Mouse (Mus musculus): ENCODE results near the gene Snx20. TPM values are rescaled to one million over a fixed set of nuclear protein-coding genes. Genes with fewer than 3 reads are reported as not detected.

The Snx20 gene
- polyA plus RNA-seq, 1 experiment from 2014 or later, result 0.81 TPM

- H3K27ac ChIP-seq (replicated peaks), result no peak overlapping the region
- no peak overlapping the region for H3K4me2 ChIP-seq (replicated peaks)
- H3K4me1 ChIP-seq, result 0 out of 2 replicates have a peak, but pooled peaks cover 2% of the 10 kb centered on the region
- H3K9ac ChIP-seq (replicated peaks), result no peak overlapping the region
- 72% methylated on average over 5 of the region's 5 CpGs for WGBS
- H3K36me3 ChIP-seq, result no peaks in the 10 kb centered on the region
- H3K9me3 ChIP-seq, result no peaks in the 10 kb centered on the region
- ATAC-seq (replicated peaks), result 0 out of 2 replicates have a peak, but pooled peaks have one; percentile 8
- H3K27me3 ChIP-seq, result peaks cover 5% of the 10 kb centered on the region; the same call in 1 of the 2 replicates
- H3K4me3 ChIP-seq, result no peak overlapping the region
Observed at GRCm38 (mm10) chr8:88620931-88621330, 15.0 kb downstream of the Snx20 start.

DNA sequence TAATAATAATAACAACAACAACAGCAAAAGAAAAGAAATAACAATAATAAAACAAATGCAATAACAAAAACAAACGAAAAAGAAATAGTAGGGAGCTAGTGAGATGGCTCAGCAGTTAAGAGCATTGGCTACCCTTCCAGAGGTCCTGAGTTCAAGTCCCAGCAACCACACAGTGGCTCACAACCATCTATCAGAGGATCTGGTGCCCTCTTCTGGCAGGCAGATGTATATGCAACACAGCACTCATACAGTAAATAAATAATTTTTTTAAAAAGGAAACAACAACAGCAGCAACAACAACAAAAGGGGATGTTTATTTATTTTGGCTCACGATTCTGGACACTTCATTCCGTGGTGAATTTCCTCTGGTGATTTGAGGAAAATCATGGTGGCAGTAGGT lies 16.4 kb downstream of the Snx20 start:
- Histone ChIP-seq H3K36me3 (no peaks in the 10 kb centered on the region), H3K27me3 (0 out of 2 replicates have a peak, but pooled peaks cover 4% of the 10 kb centered on the region), H3K4me2 (replicated peaks) (no peak overlapping the region), H3K4me1 (0 out of 2 replicates have a peak, but pooled peaks cover 2% of the 10 kb centered on the region), H3K27ac (replicated peaks) (no peak overlapping the region), H3K4me3 (no peak overlapping the region), H3K9ac (replicated peaks) (no peak overlapping the region), H3K9me3 (no peaks in the 10 kb centered on the region)
- WGBS, result 79% methylated on average over 3 of the region's 3 CpGs
- no peak for ATAC-seq (replicated peaks)

GRCm38 (mm10) chr8:88618612-88619011 lies 17.3 kb downstream of the Snx20 start:
- WGBS, result 88% methylated on average over 5 of the region's 5 CpGs
- H3K36me3 ChIP-seq, result no peaks in the 10 kb centered on the region
- no peak for ATAC-seq (replicated peaks)

GRCm38 (mm10) chr8:88614981-88615380 lies 20.9 kb downstream of the Snx20 start:
- H3K9ac ChIP-seq (replicated peaks), result no peak overlapping the region
- no peak for ATAC-seq (replicated peaks)

More at GRCm38 (mm10) chr8:88618612-88619011, 17.3 kb downstream of the Snx20 start:
- H3K4me3 ChIP-seq, result no peak overlapping the region
- 0 out of 2 replicates have a peak, but pooled peaks cover 2% of the 10 kb centered on the region for H3K4me1 ChIP-seq
- no peaks in the 10 kb centered on the region for H3K9me3 ChIP-seq
- no peak overlapping the region for H3K4me2 ChIP-seq (replicated peaks)
- 0 out of 2 replicates have a peak, but pooled peaks cover 4% of the 10 kb centered on the region for H3K27me3 ChIP-seq
- no peak overlapping the region for H3K9ac ChIP-seq (replicated peaks)
- H3K27ac ChIP-seq (replicated peaks), result no peak overlapping the region

DNA sequence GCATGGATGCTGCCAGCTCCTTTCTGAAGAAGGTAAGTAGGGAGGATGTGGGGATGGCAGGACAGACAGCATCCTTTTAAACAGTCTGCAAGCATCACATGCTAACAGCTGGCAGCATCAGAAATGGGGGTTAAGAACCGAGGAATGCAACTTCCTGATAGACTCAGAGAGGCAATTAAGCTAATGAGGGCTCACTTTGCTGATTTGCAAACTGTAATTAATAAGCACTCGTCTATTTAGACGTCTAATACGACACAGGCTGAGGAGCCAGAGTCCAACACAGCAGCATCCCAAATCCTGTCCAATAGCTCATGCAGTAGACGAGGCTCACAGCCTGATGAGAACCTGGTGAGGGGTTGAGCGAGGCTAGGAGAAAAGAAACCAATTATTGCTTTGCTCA lies 25.7 kb downstream of the Snx20 start:
- H3K27ac ChIP-seq (replicated peaks), result no peak overlapping the region
- H3K4me3 ChIP-seq, result no peak overlapping the region
- no peak for ATAC-seq (replicated peaks)
- H3K4me2 ChIP-seq (replicated peaks), result no peak overlapping the region
- H3K9me3 ChIP-seq, result no peaks in the 10 kb centered on the region
- H3K27me3 ChIP-seq, result no peaks in the 10 kb centered on the region; the same call in 1 of the 2 replicates
- H3K4me1 ChIP-seq, result peaks cover 13% of the 10 kb centered on the region
- H3K9ac ChIP-seq (replicated peaks), result no peak overlapping the region
- H3K36me3 ChIP-seq, result no peaks in the 10 kb centered on the region
- 24% methylated on average over 6 of the region's 6 CpGs for WGBS

More at GRCm38 (mm10) chr8:88614981-88615380, 20.9 kb downstream of the Snx20 start:
- Histone ChIP-seq H3K4me1 (peaks cover 7% of the 10 kb centered on the region), H3K4me3 (no peak overlapping the region), H3K4me2 (replicated peaks) (no peak overlapping the region), H3K27me3 (peaks cover under 1% of the 10 kb centered on the region; the same call in 1 of the 2 replicates), H3K36me3 (no peaks in the 10 kb centered on the region), H3K27ac (replicated peaks) (no peak overlapping the region), H3K9me3 (no peaks in the 10 kb centered on the region)
- 66% methylated on average over 5 of the region's 5 CpGs for WGBS

- H3K4me1 ChIP-seq, result peaks cover 20% of the 10 kb centered on the region
- no peak for ATAC-seq (replicated peaks)
- H3K27me3 ChIP-seq, result no peaks in the 10 kb centered on the region; the same call in 1 of the 2 replicates
- no peaks in the 10 kb centered on the region for H3K9me3 ChIP-seq
- H3K9ac ChIP-seq (replicated peaks), result no peak overlapping the region
- no peak overlapping the region for H3K4me2 ChIP-seq (replicated peaks)
- H3K27ac ChIP-seq (replicated peaks), result no peak overlapping the region
- no peak overlapping the region for H3K4me3 ChIP-seq
- no peaks in the 10 kb centered on the region for H3K36me3 ChIP-seq
- WGBS, result 79% methylated on average over 8 of the region's 8 CpGs
Observed at GRCm38 (mm10) chr8:88609036-88609435, 26.9 kb downstream of the Snx20 start.

DNA sequence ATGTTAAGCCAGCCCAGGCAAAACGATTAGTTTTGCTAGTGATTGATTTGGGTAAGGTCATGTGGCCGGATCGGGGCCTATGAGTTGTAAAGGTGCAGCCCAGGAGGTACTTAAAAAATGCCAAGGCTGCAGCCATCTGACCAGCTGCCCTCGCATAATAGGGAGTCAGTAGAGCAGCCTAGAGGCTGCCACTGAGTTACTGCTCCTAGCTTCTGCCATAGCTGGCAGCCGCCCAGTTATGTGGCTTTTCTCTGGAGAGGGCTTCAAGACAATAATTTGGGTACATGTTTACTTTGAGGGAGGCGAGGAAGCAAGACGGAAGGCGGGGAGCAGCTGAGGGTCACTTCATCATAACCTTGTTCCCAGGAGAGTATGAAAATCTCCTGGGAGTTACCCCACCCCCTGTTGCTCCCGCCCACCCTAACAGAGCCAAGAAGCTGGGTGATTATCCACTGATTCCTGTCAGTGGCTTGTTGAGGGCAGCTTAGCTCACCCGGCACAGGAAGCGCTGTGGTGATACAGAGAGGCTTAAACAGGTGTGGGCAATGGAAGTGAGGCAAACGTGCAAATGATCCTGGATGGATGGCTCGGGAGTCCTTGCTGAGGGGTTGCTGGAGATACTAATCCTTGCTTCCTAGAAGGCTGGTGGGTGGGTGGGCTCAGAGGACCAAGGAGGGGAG lies 30.4 kb downstream of the Snx20 start:
- H3K4me3 ChIP-seq, result no peak overlapping the region

DNA sequence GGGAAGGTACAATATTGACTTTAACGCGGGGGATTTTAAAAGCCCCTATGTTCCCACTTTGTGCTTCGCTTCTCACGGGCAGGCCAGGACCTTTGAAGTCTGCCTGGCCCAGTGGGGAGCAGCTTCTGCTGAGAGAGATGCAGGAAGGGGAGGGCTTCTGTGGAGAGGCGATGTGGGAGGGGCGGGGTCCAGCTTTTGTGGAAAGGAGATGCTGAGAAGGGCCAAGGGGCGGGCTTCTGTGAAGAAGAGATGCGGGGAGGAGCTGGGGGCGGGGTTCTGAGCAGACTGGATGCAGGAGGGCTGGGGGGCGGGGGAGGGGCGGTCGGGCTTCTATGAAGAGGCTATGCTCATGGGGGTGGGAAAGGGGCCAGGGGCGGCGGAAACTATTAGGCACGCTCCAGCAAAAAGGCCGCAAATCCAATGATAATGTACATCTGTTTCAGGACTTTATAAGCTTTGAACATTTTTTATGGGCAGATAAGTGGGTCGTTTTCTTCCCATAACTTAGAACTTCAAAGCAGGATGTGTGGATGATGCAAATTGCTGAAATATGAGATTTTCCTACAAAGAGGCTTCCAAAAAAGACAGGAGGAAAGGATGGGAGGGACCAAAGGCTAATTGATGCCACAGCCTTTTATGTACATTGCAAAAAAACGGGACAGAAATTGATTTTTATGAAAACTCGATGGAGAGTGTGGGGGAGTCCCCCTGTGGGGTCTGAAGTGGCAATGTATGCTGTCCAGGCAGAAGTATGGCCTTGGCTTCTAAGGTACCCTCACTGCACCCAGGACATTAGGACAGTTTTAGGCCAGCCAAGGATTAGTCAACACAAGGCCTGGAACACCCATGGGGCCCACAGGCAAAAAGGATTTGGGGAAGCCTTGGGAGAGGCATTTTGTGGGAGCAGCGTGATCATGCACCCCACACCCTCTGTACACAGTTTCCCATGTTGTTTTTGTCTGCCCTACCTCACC lies 31.6 kb downstream of the Snx20 start:
- peak overlapping the region; percentile 67 for H3K27ac ChIP-seq (replicated peaks)
- peak; percentile 90 for ATAC-seq (replicated peaks)
- peak overlapping the region; percentile 70 for H3K4me2 ChIP-seq (replicated peaks)
- no peaks in the 10 kb centered on the region for H3K9me3 ChIP-seq
- H3K9ac ChIP-seq (replicated peaks), result peak overlapping the region; percentile 43
- no peaks in the 10 kb centered on the region for H3K27me3 ChIP-seq
- 4% methylated on average over 18 of the region's 20 CpGs for WGBS
- H3K4me3 ChIP-seq, result peak overlapping the region; percentile 39
- peaks cover 25% of the 10 kb centered on the region for H3K4me1 ChIP-seq
- H3K36me3 ChIP-seq, result no peaks in the 10 kb centered on the region

More for the DNA sequence above, 30.4 kb downstream of the Snx20 start:
- H3K36me3 ChIP-seq, result no peaks in the 10 kb centered on the region
- no peak overlapping the region for H3K9ac ChIP-seq (replicated peaks)
- H3K27me3 ChIP-seq, result no peaks in the 10 kb centered on the region
- peaks cover 31% of the 10 kb centered on the region for H3K4me1 ChIP-seq
- WGBS, result 50% methylated on average over 13 of the region's 13 CpGs
- no peak for ATAC-seq (replicated peaks)
- no peak overlapping the region for H3K4me2 ChIP-seq (replicated peaks)
- H3K9me3 ChIP-seq, result no peaks in the 10 kb centered on the region
- H3K27ac ChIP-seq (replicated peaks), result no peak overlapping the region

- WGBS, result 1% methylated on average over 10 of the region's 10 CpGs
- Histone ChIP-seq H3K27me3 (no peaks in the 10 kb centered on the region), H3K4me1 (peaks cover 25% of the 10 kb centered on the region), H3K4me3 (peak overlapping the region; percentile 39), H3K27ac (replicated peaks) (peak overlapping the region; percentile 67), H3K9ac (replicated peaks) (peak overlapping the region; percentile 43), H3K36me3 (no peaks in the 10 kb centered on the region), H3K9me3 (no peaks in the 10 kb centered on the region), H3K4me2 (replicated peaks) (peak overlapping the region; percentile 70)
- peak; percentile 47; the same call in 1 of the 2 replicates for ATAC-seq (replicated peaks)
Observed at GRCm38 (mm10) chr8:88603446-88603989, 32.4 kb downstream of the Snx20 start.

- H3K27me3 ChIP-seq, result no peaks in the 10 kb centered on the region
- ATAC-seq (replicated peaks), result no peak
- 75% methylated on average over 7 of the region's 7 CpGs for WGBS
- H3K9ac ChIP-seq (replicated peaks), result no peak overlapping the region
- no peak overlapping the region for H3K4me2 ChIP-seq (replicated peaks)
- no peak overlapping the region for H3K4me3 ChIP-seq
- no peaks in the 10 kb centered on the region for H3K36me3 ChIP-seq
- H3K27ac ChIP-seq (replicated peaks), result no peak overlapping the region
- no peaks in the 10 kb centered on the region for H3K9me3 ChIP-seq
- H3K4me1 ChIP-seq, result peaks cover 18% of the 10 kb centered on the region
Observed at GRCm38 (mm10) chr8:88599491-88599890, 36.4 kb downstream of the Snx20 start.

DNA sequence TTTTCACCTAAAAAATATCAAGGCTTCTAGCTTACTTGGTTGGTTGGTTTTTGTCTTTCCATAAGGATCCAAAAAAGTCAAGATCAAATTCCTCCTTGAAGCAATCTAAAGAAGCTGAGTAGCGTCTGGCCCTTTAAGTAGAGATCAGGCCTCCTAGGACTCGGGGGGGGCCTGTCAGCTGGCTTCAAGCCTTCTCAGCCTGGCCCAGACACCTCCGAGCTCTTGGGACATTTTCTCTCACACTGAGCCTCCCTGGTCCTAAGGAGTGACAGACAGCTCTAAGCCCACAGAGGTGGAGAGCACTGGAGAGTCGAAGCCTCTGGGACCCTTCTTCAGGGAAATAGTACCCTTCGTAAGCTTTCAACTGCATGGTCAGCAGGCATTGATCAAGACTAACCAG lies 37.4 kb downstream of the Snx20 start:
- Histone ChIP-seq H3K9ac (replicated peaks) (no peak overlapping the region), H3K27me3 (no peaks in the 10 kb centered on the region), H3K4me2 (replicated peaks) (no peak overlapping the region), H3K4me1 (peaks cover 10% of the 10 kb centered on the region), H3K9me3 (no peaks in the 10 kb centered on the region), H3K36me3 (no peaks in the 10 kb centered on the region), H3K27ac (replicated peaks) (no peak overlapping the region), H3K4me3 (no peak overlapping the region)
- no peak for ATAC-seq (replicated peaks)
- WGBS, result 73% methylated on average over 5 of the region's 5 CpGs

All from forebrain, embryonic 15.5 days (tissue).